Mouse (Mus musculus) small intestine, adult 2 months (tissue): ENCODE data around the gene Alx3. TPM values are rescaled to one million over a fixed set of nuclear protein-coding genes. Genes with fewer than 3 reads are reported as not detected.

Source experiments
- H3K27ac ChIP-seq: fragments of 200-500 bp; 2 replicates; pipeline ENCODE4 v1.5.1; 2012; ENCODE audit warnings: low read depth, low read length, control low read depth, inconsistent platforms; ENCODE audit not compliant: insufficient read depth
- H3K27me3 ChIP-seq: fragments of 200-500 bp; 2 replicates; pipeline ENCODE4 v1.6.1; 2012; ENCODE audit warnings: mild to moderate bottlenecking, moderate library complexity, low read length, inconsistent platforms; ENCODE audit not compliant: control insufficient read depth, insufficient read depth
- H3K36me3 ChIP-seq: fragments of 200-500 bp; 2 replicates; pipeline ENCODE4 v1.6.1; 2012; ENCODE audit warnings: mild to moderate bottlenecking, low read length, control low read depth, inconsistent platforms; ENCODE audit not compliant: control insufficient read depth, insufficient read depth
- H3K4me1 ChIP-seq: fragments of 200-500 bp; 2 replicates; pipeline ENCODE4 v1.6.1; 2012; ENCODE audit warnings: low read length, inconsistent platforms, mixed read lengths; ENCODE audit not compliant: control insufficient read depth, insufficient read depth, insufficient read length
- H3K4me3 ChIP-seq: fragments of 200-500 bp; 2 replicates; pipeline ENCODE4 v1.5.1; 2012; ENCODE audit warnings: low read depth, mild to moderate bottlenecking, control low read depth, inconsistent platforms, low read length, moderate library complexity
- CTCF ChIP-seq: fragments of 200-500 bp; IDR thresholded peaks from 2 replicates; pipeline ENCODE4 v1.5.1; 2012; ENCODE audit warnings: low read depth, mild to moderate bottlenecking, control low read depth, inconsistent platforms, low read length, moderate library complexity, mixed read lengths; ENCODE audit not compliant: insufficient replicate concordance, insufficient read length; ENCODE audit errors: extremely low read depth
- POLR2A ChIP-seq: fragments of 200-500 bp; IDR thresholded peaks from 2 replicates; pipeline ENCODE4 v1.6.1; 2012; ENCODE audit warnings: low read depth, mild to moderate bottlenecking, control low read depth, inconsistent platforms, low read length, moderate library complexity
- WGBS: fragments of 180-500 bp; shearing (Covaris S2); methylation state at CpG from one replicate; pipeline ENCODE4 v1.1.7; 2018; 5-methylcytosine and 5-hydroxymethylcytosine counted together
- polyA plus RNA-seq: library from polyadenylated mRNA; depleted of rRNA; stranded (reverse); fragments of >200 nt; gene quantifications from 2 replicates; pipeline ENCODE4 v1.2.3, GENCODE M21; 2012

Alx3 gene
- polyA plus RNA-seq, 1 experiment = not detected

DNA sequence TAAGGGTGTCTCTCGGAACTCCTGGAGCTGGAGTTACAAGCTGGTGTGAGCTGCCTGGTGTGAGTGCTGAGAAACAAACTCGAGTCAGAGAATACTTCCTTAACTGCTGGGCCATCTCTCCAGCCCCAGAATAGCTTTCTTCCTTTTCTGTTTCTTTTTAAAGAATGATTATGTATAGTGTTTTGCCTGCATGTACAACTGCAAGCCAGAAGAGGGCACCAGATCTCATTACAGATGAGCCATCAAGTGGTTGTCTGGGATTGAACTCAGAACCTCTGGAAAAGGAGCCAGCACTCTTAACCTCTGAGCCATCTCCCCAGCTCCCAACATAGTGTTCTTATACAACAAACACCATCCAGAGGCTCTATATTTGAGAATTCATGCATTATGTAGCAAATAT is 23.6 kb upstream of the Alx3 start:
- Histone ChIP-seq H3K4me1 (peaks cover 5% of the 10 kb centered on the region; the same call in 1 of the 2 replicates), H3K36me3 (no peaks in the 10 kb centered on the region), H3K27ac (no peak overlapping the region), H3K27me3 (no peaks in the 10 kb centered on the region; the same call in 1 of the 2 replicates), H3K4me3 (no peak overlapping the region)
- TF ChIP-seq CTCF (peak; percentile 17; the same call in 1 of the 2 replicates), POLR2A (no peak)
- 47% methylated on average over 2 of the region's 2 CpGs for WGBS

DNA sequence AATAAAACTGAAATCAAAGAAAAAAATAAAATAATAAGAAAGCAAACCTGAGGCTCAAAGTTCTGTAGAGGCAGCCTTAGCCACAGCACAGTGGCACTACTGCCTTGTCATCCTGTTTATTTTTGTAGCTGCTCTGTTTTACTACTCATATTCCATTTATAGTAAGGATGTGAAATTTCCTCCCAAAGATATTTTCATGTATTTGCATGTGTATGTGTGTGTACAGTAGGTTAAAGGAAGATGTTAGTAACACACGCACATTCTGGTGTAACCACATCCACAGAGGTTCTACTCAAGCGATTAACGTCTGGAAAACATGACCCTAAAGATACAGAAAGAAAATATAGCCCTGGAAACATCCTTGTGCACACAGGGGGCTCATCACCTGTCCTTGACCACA is 18.0 kb upstream of the Alx3 start:
- Histone ChIP-seq H3K27me3 (peaks cover 21% of the 10 kb centered on the region), H3K4me1 (peaks cover 2% of the 10 kb centered on the region), H3K36me3 (no peaks in the 10 kb centered on the region), H3K4me3 (no peak overlapping the region), H3K27ac (no peak overlapping the region)
- TF ChIP-seq CTCF (no peak), POLR2A (no peak)
- 78% methylated on average over 3 of the region's 3 CpGs for WGBS

DNA sequence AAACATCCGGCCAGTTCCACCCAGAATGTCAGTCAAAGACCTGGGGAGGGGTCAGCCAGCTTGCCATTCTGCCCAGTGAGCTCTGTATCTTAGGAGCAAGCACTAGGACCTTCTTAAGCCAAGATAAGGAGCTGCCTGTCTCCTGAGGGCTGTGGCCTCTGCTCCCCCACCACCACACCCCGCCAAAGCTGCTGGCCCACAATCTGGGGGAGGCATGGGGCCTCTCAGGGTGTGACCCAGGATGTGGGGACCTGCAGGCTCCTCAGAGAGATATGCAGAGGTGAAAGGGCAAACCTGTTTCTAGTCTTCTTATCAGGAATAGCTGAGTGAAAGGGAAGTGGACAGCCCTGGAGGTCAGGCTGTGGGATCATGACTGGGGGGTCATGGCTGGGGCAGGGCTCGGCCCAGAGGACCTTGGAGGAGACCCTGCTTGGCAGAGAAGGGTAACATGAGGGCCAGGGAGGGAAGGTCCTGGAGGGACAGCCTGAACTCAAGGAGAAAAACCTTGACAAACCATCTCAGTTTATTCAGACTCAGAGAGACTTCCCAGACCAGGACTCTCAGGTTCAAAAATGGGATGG is 16.9 kb upstream of the Alx3 start:
- TF ChIP-seq CTCF (no peak), POLR2A (no peak)
- Histone ChIP-seq H3K27ac (no peak overlapping the region), H3K36me3 (no peaks in the 10 kb centered on the region), H3K27me3 (peaks cover 26% of the 10 kb centered on the region), H3K4me3 (no peak overlapping the region), H3K4me1 (peaks cover 2% of the 10 kb centered on the region)
- 42% methylated on average over 3 of the region's 3 CpGs for WGBS

DNA sequence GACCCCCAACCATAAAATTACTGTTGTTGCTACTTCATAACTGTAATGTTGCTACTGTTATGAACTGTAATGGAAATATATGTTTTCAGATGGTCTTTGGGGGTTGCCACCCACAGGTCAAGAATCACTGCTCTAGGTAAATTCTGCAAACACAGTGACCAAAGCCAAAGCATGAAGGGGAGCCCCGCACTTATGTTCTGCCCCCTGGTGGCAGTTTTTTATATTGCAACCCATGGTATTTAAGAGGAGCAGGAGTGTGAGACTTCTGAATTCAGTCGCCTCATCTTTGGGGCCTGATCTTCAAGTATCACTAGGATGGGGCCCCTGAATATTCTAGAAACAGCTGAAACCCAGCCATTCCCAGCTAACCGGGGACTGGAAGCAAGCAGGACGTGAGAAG is 15.4 kb upstream of the Alx3 start:
- peaks cover 5% of the 10 kb centered on the region for H3K4me1 ChIP-seq
- no peak overlapping the region for H3K27ac ChIP-seq
- H3K27me3 ChIP-seq = peaks cover 41% of the 10 kb centered on the region
- 9% methylated on average over 4 of the region's 4 CpGs for WGBS
- H3K36me3 ChIP-seq = no peaks in the 10 kb centered on the region
- TF ChIP-seq CTCF (peak; percentile 64; the same call in 1 of the 2 replicates), POLR2A (no peak)
- H3K4me3 ChIP-seq = no peak overlapping the region

DNA sequence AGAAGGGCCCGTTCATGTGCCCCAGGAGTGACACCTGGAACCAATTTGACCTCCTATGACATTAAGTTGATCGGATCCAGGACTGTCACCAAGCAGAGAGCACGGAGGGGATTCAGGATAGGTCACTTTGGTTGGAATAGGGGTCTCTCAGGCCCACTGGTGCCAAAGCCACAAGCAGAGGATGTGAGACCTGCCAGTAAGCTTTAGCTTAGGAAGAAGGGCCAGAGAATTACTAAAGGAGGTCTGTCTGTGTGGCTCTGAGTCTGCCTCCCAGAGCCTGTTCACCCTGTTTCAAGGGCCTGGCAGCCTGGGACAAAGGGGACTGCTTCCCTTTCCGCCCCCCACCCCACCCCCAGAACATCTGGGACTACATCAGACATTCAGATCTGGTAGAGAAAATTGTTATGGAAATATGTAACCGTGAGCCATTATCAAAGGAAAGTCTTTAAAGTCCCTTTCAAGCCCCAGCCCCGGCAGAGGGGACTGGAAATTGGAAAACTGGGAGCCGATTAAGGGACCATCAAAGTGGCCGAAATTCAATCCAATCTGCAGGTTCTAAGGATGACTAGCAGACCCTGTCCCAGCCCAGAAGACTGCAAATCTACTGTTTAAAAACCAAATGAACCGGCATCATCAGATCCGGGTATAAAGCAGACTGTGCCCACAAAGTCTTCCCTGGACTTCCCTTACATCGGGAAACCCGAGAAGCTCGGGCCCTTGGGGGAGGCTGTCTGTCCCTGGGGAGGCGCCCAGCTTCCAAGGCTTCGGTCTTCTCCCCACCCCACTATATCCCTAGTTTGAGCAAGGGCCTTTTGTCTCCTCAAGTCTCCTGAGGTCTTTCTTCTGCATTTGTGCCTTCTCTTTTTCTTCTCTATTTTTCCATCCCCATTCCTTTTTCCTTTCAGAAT is 13.5 kb upstream of the Alx3 start:
- 11% methylated on average over 15 of the region's 15 CpGs for WGBS
- Histone ChIP-seq H3K4me3 (no peak overlapping the region), H3K4me1 (peaks cover 5% of the 10 kb centered on the region), H3K27ac (no peak overlapping the region), H3K27me3 (peaks cover 53% of the 10 kb centered on the region), H3K36me3 (no peaks in the 10 kb centered on the region)
- TF ChIP-seq POLR2A (no peak), CTCF (no peak)

DNA sequence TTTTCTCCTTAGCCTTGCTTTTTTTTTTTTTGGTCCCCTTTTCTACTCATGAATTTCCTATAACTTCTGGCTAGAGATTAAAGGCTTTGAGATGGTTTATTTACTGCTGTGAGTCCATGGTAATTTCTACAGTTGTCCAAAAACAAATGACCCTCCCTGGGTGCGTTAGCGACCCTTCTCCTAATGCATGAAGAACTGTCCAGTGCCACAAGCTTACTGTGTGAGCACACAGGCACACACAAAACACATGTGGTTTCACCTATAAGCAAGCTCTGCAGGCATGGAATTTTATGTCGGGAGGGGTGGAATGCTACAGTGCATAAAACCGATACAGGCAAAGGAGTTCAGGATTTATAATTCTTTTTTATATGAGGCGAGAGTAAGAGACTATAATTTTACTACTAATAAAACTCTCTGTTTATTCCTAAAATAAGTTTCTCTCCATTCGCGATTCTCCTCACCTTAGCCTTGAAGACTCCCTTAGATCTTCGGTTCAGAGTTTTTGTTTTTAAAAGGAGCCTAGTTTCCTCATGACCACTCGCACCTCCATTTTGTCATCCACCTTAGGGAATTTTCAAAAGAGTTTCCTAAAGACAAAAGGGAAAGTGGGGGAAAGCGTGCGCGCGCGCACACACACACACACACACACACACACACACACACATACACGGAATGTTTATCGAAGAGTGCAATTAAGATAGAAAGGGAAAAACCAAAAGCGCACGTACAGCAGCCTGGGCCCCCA is 12.5 kb upstream of the Alx3 start:
- H3K27me3 ChIP-seq = peaks cover 53% of the 10 kb centered on the region
- H3K27ac ChIP-seq = no peak overlapping the region
- H3K4me1 ChIP-seq = peaks cover 5% of the 10 kb centered on the region
- no peaks in the 10 kb centered on the region for H3K36me3 ChIP-seq
- H3K4me3 ChIP-seq = peak overlapping the region; percentile 40
- 6% methylated on average over 18 of the region's 18 CpGs for WGBS
- no peak for TF ChIP-seq CTCF
- TF ChIP-seq POLR2A = no peak
